Mouse (Mus musculus): ENCODE results near the gene Olfr733.

Gene Olfr733

DNA sequence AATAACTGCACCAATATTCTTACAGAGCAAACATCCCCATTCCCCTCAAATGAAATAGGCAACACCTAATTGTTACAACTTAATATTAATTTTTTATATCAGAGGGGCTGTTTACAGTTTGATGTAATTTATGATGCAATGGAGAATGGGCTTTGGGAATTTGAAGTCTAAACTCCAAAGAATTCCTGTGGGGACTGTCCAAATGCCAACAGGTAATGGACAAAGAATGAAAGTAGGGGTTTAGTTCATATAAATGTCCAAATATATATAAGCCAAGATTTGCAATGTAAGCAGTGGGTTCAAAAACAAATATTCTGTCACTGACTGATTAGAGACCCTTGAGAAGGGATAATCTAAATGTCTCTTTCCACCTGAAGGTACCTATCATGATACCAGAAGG is at the start of gene Olfr733:
Gene Olfr733, minus strand, starts transcription at position 101 of the 400 bp plus-strand sequence.
- DNase-seq (ENCODE audit: low spot score in 2 of 2): no peak

DNA sequence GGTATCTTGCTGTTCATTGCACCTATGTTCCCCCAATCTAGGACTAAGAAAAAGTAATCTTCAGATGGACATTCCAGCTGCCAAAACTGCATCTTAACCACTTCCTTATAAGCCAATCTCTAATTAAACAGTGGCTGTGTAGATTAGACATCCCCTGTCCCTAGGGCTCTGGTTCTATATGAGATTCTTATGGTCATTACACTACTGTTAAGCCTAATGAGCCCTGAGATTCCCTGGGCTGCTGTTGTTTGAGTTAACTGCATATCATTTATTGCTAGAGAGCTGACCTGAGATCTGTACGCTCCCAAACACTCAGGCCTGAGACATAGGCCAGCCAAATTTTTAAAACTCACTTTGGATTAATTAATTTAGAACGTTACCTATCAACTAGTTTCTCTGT is 47.5 kb upstream of the Olfr733 start, which contains the start of gene Olfr735:
Gene Olfr735, minus strand, starts transcription at position 77 of the 400 bp plus-strand sequence.
- no peak for DNase-seq (ENCODE audit: low spot score in 2 of 2)

DNA sequence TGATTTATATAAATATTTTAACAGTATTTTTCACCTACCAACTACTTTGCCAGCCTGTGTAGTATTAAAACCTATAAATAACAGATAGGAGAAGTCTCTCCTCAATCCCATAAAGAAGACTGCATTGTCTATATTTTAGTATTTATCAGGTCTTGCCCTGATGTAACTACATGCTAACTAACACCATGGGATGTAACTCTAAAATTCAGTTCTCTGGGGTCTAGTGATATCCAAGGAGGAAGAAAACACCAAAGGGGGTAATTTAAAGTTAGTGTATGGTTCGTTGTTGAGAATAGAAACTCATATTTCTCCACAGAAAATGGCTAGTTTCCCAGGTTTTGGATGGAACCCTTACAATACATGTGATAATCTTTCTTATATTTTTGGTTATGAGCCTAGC is 25.3 kb upstream of the Olfr733 start, which contains the start of gene Olfr734:
Gene Olfr734, minus strand, starts transcription at position 101 of the 400 bp plus-strand sequence.
- no peak for DNase-seq (ENCODE audit: low spot score in 2 of 2)

DNA sequence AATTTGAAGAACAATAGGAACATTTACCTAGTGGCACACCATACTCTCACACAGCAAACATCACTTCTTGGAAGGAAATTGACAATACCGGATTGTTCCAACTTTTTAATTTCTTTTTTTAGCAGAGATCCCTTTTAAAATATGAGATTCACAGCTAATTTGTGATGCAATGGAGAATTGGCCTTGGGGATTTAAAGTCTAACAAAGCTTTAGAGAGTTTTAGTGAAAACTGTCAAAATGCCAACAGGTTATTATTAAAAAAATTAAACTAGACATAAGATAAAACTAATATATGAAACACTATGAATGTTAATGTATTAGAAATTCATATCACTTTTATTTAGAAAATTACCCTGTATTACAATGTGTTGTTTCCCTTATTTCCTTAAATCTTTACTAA is 17.2 kb downstream of the Olfr733 start, which contains the start of gene Olfr732:
Gene Olfr732, minus strand, starts transcription at position 101 of the 400 bp plus-strand sequence.
- DNase-seq (ENCODE audit: low spot score in 2 of 2): no peak
